Mouse (Mus musculus) CH12.LX (cell line): ENCODE measurements at regions not wholly inside any gene's neighbourhood (a gene's known extent, or its start where the extent isn't known, plus 50 kb on each side); places are given as distances from the start of the nearest gene placed in this dataset.
A peak's percentile ranks its signal among the peaks of the same experiment; 100 is the strongest.

Source experiments
- DNase-seq: peaks from one replicate; pipeline ENCODE4 v3.0.0-alpha.2; 2013; ENCODE audit errors: extremely low read depth
- H3K27ac ChIP-seq: 2 replicates; pipeline ENCODE4 v1.5.1; 2012; ENCODE audit warnings: low read depth, mild to moderate bottlenecking, control low read depth, moderate library complexity; ENCODE audit not compliant: insufficient read depth
- H3K27me3 ChIP-seq: replicated peaks from 2 replicates; pipeline ENCODE3; 2012; ENCODE audit warnings: inconsistent platforms
- H3K36me3 ChIP-seq, 2 experiments: replicated peaks in 1 of 2; 2 replicates each; pipeline versions ENCODE3 to v1.6.1; 2012; ENCODE audit warnings: inconsistent platforms in 1 of 2, low read length in 1 of 2, mild to moderate bottlenecking in 1 of 2, mixed read lengths in 1 of 2, moderate library complexity in 1 of 2; ENCODE audit not compliant: control insufficient read depth in 1 of 2, insufficient read depth in 1 of 2
- H3K4me1 ChIP-seq, 2 experiments: 2 replicates each; pipeline ENCODE4 v1.6.1; 2012; ENCODE audit warnings: inconsistent platforms in 1 of 2, moderate library complexity in 1 of 2; ENCODE audit not compliant: insufficient read depth in 2 of 2, control insufficient read depth in 1 of 2
- H3K4me2 ChIP-seq: 2 replicates; pipeline ENCODE4 v1.6.1; 2012; ENCODE audit warnings: low read depth, mild to moderate bottlenecking, control low read depth; ENCODE audit not compliant: poor library complexity, insufficient read depth, severe bottlenecking
- H3K4me3 ChIP-seq, 3 experiments: fragments of 150-350 bp in 1 of 3; sonication (generic) in 1 of 3; replicated peaks in 1 of 3; 2 replicates each; pipeline versions ENCODE3 to v1.5.1; 2011 to 2012; ENCODE audit warnings: low read depth in 2 of 3, low read length in 2 of 3, mild to moderate bottlenecking in 2 of 3, moderate library complexity in 2 of 3, control low read depth in 1 of 3, improper control_type of control experiment in 1 of 3, inconsistent platforms in 1 of 3, mixed read lengths in 1 of 3; ENCODE audit not compliant: poor library complexity in 1 of 3
- H3K79me2 ChIP-seq: replicated peaks from 2 replicates; pipeline ENCODE4 v1.6.1; 2012; ENCODE audit warnings: mild to moderate bottlenecking, moderate library complexity; ENCODE audit not compliant: control insufficient read depth, poor library complexity, insufficient read depth, severe bottlenecking; ENCODE audit errors: extremely low read depth
- H3K9ac ChIP-seq: 2 replicates; pipeline ENCODE4 v1.6.1; 2012; ENCODE audit warnings: low read depth, mild to moderate bottlenecking, control low read depth, moderate library complexity; ENCODE audit not compliant: insufficient read depth
- H3K9me3 ChIP-seq: replicated peaks from 2 replicates; pipeline ENCODE3; 2012; ENCODE audit warnings: low read length, inconsistent platforms, mixed read lengths
- BHLHE40 ChIP-seq: IDR thresholded peaks from 2 replicates; pipeline ENCODE4 v1.6.1; 2011; ENCODE audit warnings: mild to moderate bottlenecking, low read depth, low read length, improper control_type of control experiment
- CHD2 ChIP-seq: IDR thresholded peaks from 2 replicates; pipeline ENCODE4 v1.6.1; 2011; ENCODE audit warnings: low read length, improper control_type of control experiment
- E2F4 ChIP-seq: IDR thresholded peaks from 2 replicates; pipeline ENCODE4 v1.6.1; 2011; ENCODE audit warnings: low read depth, low read length, improper control_type of control experiment; ENCODE audit not compliant: insufficient replicate concordance
- EP300 ChIP-seq: IDR thresholded peaks from 2 replicates; pipeline ENCODE4 v1.6.1; 2011; ENCODE audit warnings: low read length, improper control_type of control experiment
- ETS1 ChIP-seq: conservative IDR thresholded peaks from 2 replicates; pipeline ENCODE4 v1.6.1; 2012; ENCODE audit warnings: low read depth, mild to moderate bottlenecking, inconsistent platforms, low read length, improper control_type of control experiment, moderate library complexity
- GABPA ChIP-seq: IDR thresholded peaks from 2 replicates; pipeline ENCODE4 v1.6.1; 2012; ENCODE audit warnings: low read depth, low read length, improper control_type of control experiment, inconsistent platforms; ENCODE audit not compliant: insufficient replicate concordance
- JUN ChIP-seq: IDR thresholded peaks from 2 replicates; pipeline ENCODE4 v1.6.1; 2011; ENCODE audit warnings: low read depth, mild to moderate bottlenecking, low read length, improper control_type of control experiment, moderate library complexity; ENCODE audit not compliant: insufficient read depth
- KAT2A ChIP-seq: IDR thresholded peaks from 2 replicates; pipeline ENCODE4 v1.6.1; 2012; ENCODE audit warnings: low read length, improper control_type of control experiment, inconsistent platforms; ENCODE audit not compliant: insufficient replicate concordance
- MXI1 ChIP-seq: IDR thresholded peaks from 2 replicates; pipeline ENCODE4 v1.6.1; 2011; ENCODE audit warnings: mild to moderate bottlenecking, low read depth, low read length, improper control_type of control experiment
- NRF1 ChIP-seq: IDR thresholded peaks from 2 replicates; pipeline ENCODE4 v1.6.1; 2014; ENCODE audit warnings: low read depth, mild to moderate bottlenecking, inconsistent platforms, low read length, improper control_type of control experiment, moderate library complexity
- RAD21 ChIP-seq: IDR thresholded peaks from 2 replicates; pipeline ENCODE4 v1.6.1; 2011; ENCODE audit warnings: low read depth, mild to moderate bottlenecking, low read length, improper control_type of control experiment, moderate library complexity
- SMC3 ChIP-seq: IDR thresholded peaks from 2 replicates; pipeline ENCODE4 v1.6.1; 2011; ENCODE audit warnings: low read depth, low read length, improper control_type of control experiment
- TBP ChIP-seq: conservative IDR thresholded peaks from 2 replicates; pipeline ENCODE4 v1.6.1; 2011; ENCODE audit warnings: low read depth, low read length, improper control_type of control experiment
- TCF12 ChIP-seq: IDR thresholded peaks from 2 replicates; pipeline ENCODE4 v1.6.1; 2014; ENCODE audit warnings: low read depth, mild to moderate bottlenecking, inconsistent platforms, low read length, improper control_type of control experiment
- USF1 ChIP-seq: IDR thresholded peaks from 2 replicates; pipeline ENCODE4 v1.6.1; 2014; ENCODE audit warnings: low read depth, mild to moderate bottlenecking, inconsistent platforms, low read length, improper control_type of control experiment
- USF2 ChIP-seq: conservative IDR thresholded peaks from 2 replicates; pipeline ENCODE4 v1.6.1; 2011; ENCODE audit warnings: low read depth, low read length, improper control_type of control experiment
- ZC3H11A ChIP-seq: IDR thresholded peaks from 2 replicates; pipeline ENCODE4 v1.6.1; 2012; ENCODE audit warnings: low read depth, mild to moderate bottlenecking, inconsistent platforms, low read length, improper control_type of control experiment
- ZNF384 ChIP-seq: IDR thresholded peaks from 2 replicates; pipeline ENCODE4 v1.6.1; 2012; ENCODE audit warnings: low read depth, low read length, improper control_type of control experiment, inconsistent platforms
- dilution Hi-C: fragments of 300-500 bp; cut with MboI; formaldehyde crosslinking; loops from 2 replicates; pipeline ENCODE4 v1.14.3; 2020; ENCODE audit warnings: low sequenced_read_pairs; ENCODE audit not compliant: extremely low pct_unique_long_range_greater_than_20kb, extremely low pct_ligation_motif_present
- in situ Hi-C: fragments of 300-500 bp; cut with MboI; formaldehyde crosslinking; loops from 3 replicates; pipeline ENCODE4 v1.14.3; 2019; ENCODE audit warnings: low sequenced_read_pairs, low pct_ligation_motif_present, low pct_unique_long_range_greater_than_20kb, mixed read lengths

- in situ Hi-C loops (no loop called here), dilution Hi-C loops (no loop called here)
- peaks cover 10 to 13% of the 10 kb centered on the region in 2 experiments for H3K4me1 ChIP-seq
- H3K4me3 ChIP-seq: no peak overlapping the region
- no peak overlapping the region for H3K9ac ChIP-seq
- no peaks in the 10 kb centered on the region for H3K36me3 ChIP-seq
- peak; percentile 56 for DNase-seq
- no peak overlapping the region for H3K27ac ChIP-seq
- TF ChIP-seq TBP (no peak), BHLHE40 (0 out of 2 replicates have a peak, but pooled peaks have one; percentile 9), NRF1 (no peak), EP300 (peak; percentile 76), JUN (no peak), SMC3 (no peak), E2F4 (no peak), ETS1 (0 out of 2 replicates have a peak, but pooled peaks have one; percentile 7), KAT2A (no peak), TCF12 (peak; percentile 44; the same call in 1 of the 2 replicates), ZNF384 (no peak)
- TF ChIP-seq, all 38 proteins: peak for 4
- Histone ChIP-seq H3K4me2 (no peak overlapping the region), H3K9me3 (no peaks in the 10 kb centered on the region), H3K27me3 (no peaks in the 10 kb centered on the region), H3K79me2 (no peaks in the 10 kb centered on the region)
Observed at GRCm38 (mm10) chr11:45089561-45089960, 472.4 kb downstream of the Ebf1 start.

GRCm38 (mm10) chr11:45103498-45104336, 486.6 kb downstream of the Ebf1 start:
- H3K79me2 ChIP-seq: no peaks in the 10 kb centered on the region
- no peak overlapping the region for H3K4me2 ChIP-seq
- H3K36me3 ChIP-seq: no peaks in the 10 kb centered on the region
- in situ Hi-C loops: no loop called here
- no peak for DNase-seq
- dilution Hi-C loops: no loop called here
- no peaks in the 10 kb centered on the region for H3K9me3 ChIP-seq
- H3K27ac ChIP-seq: no peak overlapping the region
- no peak overlapping the region for H3K9ac ChIP-seq
- H3K4me1 ChIP-seq: no peaks in the 10 kb centered on the region
- no peaks in the 10 kb centered on the region for H3K27me3 ChIP-seq
- H3K4me3 ChIP-seq: no peak overlapping the region
- TF ChIP-seq USF1 (no peak), NRF1 (no peak), MXI1 (no peak), E2F4 (no peak), ZC3H11A (no peak), GABPA (no peak), ZNF384 (no peak), BHLHE40 (no peak), RAD21 (no peak), USF2 (no peak), CHD2 (no peak)
